ENCODE assay signal across 2 mouse cellular contexts in genomic region chr2:155961862-155962261, GRCm38 (mm10).
A peak's percentile ranks its signal among the peaks of the same experiment; 100 is the strongest.
TF ChIP-seq lines count a peak whose summit lies in the region.

No protein-coding gene starts in this region.

TF ChIP-seq in CH12.LX, 34 proteins besides CTCF, POLR2A, EP300 and RAD21:
- peak; percentile 93 for TF ChIP-seq TCF12 (IDR thresholded peaks at IDR 0.05; ENCODE audit: low read depth, low read length)
- TF ChIP-seq BHLHE40 (IDR thresholded peaks at IDR 0.05; ENCODE audit: low read depth, low read length): peak; percentile 70
- TF ChIP-seq HCFC1 (IDR thresholded peaks at IDR 0.05; ENCODE audit: low read depth, low read length): no peak
- no peak for TF ChIP-seq MAZ (IDR thresholded peaks at IDR 0.05; ENCODE audit: low read depth, low read length)
- 0 out of 2 replicates have a peak, but pooled peaks have one; percentile 48 for TF ChIP-seq UBTF (IDR thresholded peaks at IDR 0.05; ENCODE audit: low read depth, low read length)
- no peak for TF ChIP-seq JUN (IDR thresholded peaks at IDR 0.05; ENCODE audit: insufficient read depth, low read depth, low read length)
- no peak for TF ChIP-seq ZNF384 (IDR thresholded peaks at IDR 0.05; ENCODE audit: low read depth, low read length)
- no peak for TF ChIP-seq NELFE (IDR thresholded peaks at IDR 0.05; ENCODE audit: low read depth, low read length)
- no peak for TF ChIP-seq USF1 (IDR thresholded peaks at IDR 0.05; ENCODE audit: low read depth, low read length)
- TF ChIP-seq KAT2A (IDR thresholded peaks at IDR 0.05; ENCODE audit: insufficient replicate concordance, low read length): no peak
- TF ChIP-seq MYC (IDR thresholded peaks at IDR 0.05; ENCODE audit: low read depth, low read length): no peak
- 0 out of 2 replicates have a peak, but pooled peaks have one; percentile 18 for TF ChIP-seq ETS1 (conservative IDR thresholded peaks at IDR 0.05; ENCODE audit: low read depth, low read length)
- TF ChIP-seq SIN3A (IDR thresholded peaks at IDR 0.05; ENCODE audit: low read length): no peak
- TF ChIP-seq ELF1 (IDR thresholded peaks at IDR 0.05; ENCODE audit: low read depth, low read length): no peak
- TF ChIP-seq NRF1 (IDR thresholded peaks at IDR 0.05; ENCODE audit: low read depth, low read length): no peak
- no peak for TF ChIP-seq SMC3 (IDR thresholded peaks at IDR 0.05; ENCODE audit: low read depth, low read length)

TF ChIP-seq in myocyte, 11 proteins besides CTCF, POLR2A, EP300 and RAD21:
- peak in 2 of 3 experiments; percentile 80 to 84 for TF ChIP-seq MYOG (IDR thresholded peaks at IDR 0.05; ENCODE audit: control insufficient read depth in 1 of 3, insufficient read depth in 1 of 3, insufficient read length in 2 of 3, low read depth in 2 of 3)
- TF ChIP-seq SRF (IDR thresholded peaks at IDR 0.05; ENCODE audit: control insufficient read depth, insufficient read length, low read depth): no peak
- peak in 2 of 3 experiments; percentile 10 to 77 for TF ChIP-seq MYOD1 (IDR thresholded peaks at IDR 0.05; ENCODE audit: control insufficient read depth in 1 of 3, insufficient read length in 2 of 3, low read depth in 2 of 3)
- TF ChIP-seq E2F4 (IDR thresholded peaks at IDR 0.05; ENCODE audit: insufficient read depth): no peak
